Mouse (Mus musculus) inflammation-experienced regulatory T-cells, adult 16 weeks (primary cell): Measurements from ENCODE around the gene Aldh1a1. TPM values are rescaled to one million over a fixed set of nuclear protein-coding genes. Genes with fewer than 3 reads are reported as not detected.

ENCODE experiments used
- polyA plus RNA-seq: library from polyadenylated mRNA; unstranded; fragments of 100-300 nt; shearing (Covaris generic); gene quantifications from one replicate; pipeline ENCODE4 v1.2.1, GENCODE M21; 2017

Gene Aldh1a1
- polyA plus RNA-seq = 0.44 TPM

GRCm38 (mm10) chr19:20492491-20492890 is at the start of gene Aldh1a1:
Gene Aldh1a1, plus strand, starts transcription at chr19:20492715.

Other genes starting within 250 kb of the Aldh1a1 start
- gene Anxa1, start 101.8 kb upstream of the Aldh1a1 start, polyA plus RNA-seq = 6.5 TPM
- gene Aldh1a7, start 234.8 kb downstream of the Aldh1a1 start, polyA plus RNA-seq = not detected